Mouse (Mus musculus) G1E-ER4 (cell line): Measurements from ENCODE around the gene Trpv1. TPM values are rescaled to one million over a fixed set of nuclear protein-coding genes. Genes with fewer than 3 reads are reported as not detected.

ENCODE experiments used
- GATA1 ChIP-seq: IDR thresholded peaks from one replicate; pipeline ENCODE4 v1.8.0; 2012; ENCODE audit warnings: low read length, inconsistent platforms
- polyA plus RNA-seq: library from polyadenylated mRNA; stranded (reverse); fragments of >175 nt; gene quantifications from 2 replicates; pipeline ENCODE4 v1.2.3, GENCODE M21; 2012

Trpv1 gene
- polyA plus RNA-seq, 1 experiment: not detected

GRCm38 (mm10) chr11:73283926-73284325 is 49.8 kb downstream of the Trpv1 start:
- no peak for TF ChIP-seq GATA1

DNA sequence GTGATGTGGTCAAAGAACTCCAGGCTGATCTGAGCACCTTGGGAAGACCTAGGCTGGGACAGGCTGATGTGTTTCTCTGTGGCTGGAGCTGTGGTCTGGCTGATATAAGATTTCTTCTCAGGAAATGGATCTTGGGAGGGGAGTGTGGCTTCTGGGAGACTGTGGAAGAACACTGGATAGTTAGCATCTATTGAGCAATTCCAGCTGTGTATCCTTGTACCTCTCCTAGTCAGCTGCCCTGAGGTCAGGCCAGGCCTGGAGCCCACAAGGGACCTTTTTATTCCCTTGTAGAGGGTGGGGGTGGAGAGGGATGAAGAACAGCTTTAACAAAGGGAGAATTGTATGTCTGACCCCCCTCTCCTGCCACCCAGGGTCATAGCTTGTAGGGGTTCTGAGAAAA is 50.3 kb downstream of the Trpv1 start:
- TF ChIP-seq GATA1: no peak

DNA sequence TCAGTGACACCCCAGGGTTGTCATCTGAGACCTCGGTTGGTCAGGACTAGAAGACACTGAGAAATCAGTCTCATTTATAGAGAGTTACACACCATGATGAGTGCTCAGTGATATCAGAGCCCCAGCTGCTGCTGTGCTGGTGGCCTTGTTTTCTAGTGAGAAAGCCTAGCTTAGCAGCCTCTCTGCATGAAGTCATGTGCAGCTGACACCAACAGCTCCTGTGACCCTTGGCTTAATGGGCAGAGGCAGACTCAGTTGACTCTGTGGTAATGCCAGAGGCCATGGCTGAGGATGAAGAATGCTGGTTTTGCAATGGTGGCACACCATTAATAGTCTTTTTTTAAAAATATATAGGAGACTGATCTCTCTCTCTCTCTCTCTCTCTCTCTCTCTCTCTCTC is 55.5 kb downstream of the Trpv1 start:
- TF ChIP-seq GATA1: no peak

GRCm38 (mm10) chr11:73303123-73303522 is 69.0 kb downstream of the Trpv1 start:
- no peak for TF ChIP-seq GATA1

Other genes with a start within 250 kb of the Trpv1 start
- gene P2rx1, start 235.2 kb upstream of the Trpv1 start, polyA plus RNA-seq: 5.8 and 14.4 TPM in 2 replicates
- 3.8 TPM in 2 replicates for gene Camkk1, start 215.3 kb upstream of the Trpv1 start, polyA plus RNA-seq
- gene Ncbp3, start 186.5 kb upstream of the Trpv1 start, polyA plus RNA-seq: 9.1 and 12.0 TPM in 2 replicates
- 0.03 TPM in 2 replicates for gene Itgae, start 143.7 kb upstream of the Trpv1 start, polyA plus RNA-seq
- gene Haspin, start 96.0 kb upstream of the Trpv1 start, polyA plus RNA-seq: 26.0 and 32.8 TPM in 2 replicates
- not detected in 2 replicates for gene P2rx5, start 73.9 kb upstream of the Trpv1 start, polyA plus RNA-seq
- gene Emc6, start 57.3 kb upstream of the Trpv1 start, polyA plus RNA-seq: 271 and 304 TPM in 2 replicates
- 2.9 and 7.4 TPM in 2 replicates for gene Tax1bp3, start 57.2 kb upstream of the Trpv1 start, polyA plus RNA-seq
- gene Ctns, start 35.2 kb upstream of the Trpv1 start, polyA plus RNA-seq: 1.8 and 3.1 TPM in 2 replicates
- gene Shpk, start 34.8 kb upstream of the Trpv1 start, polyA plus RNA-seq: 1.3 TPM in 2 replicates
- not detected in 2 replicates for gene Trpv3, start 33.1 kb downstream of the Trpv1 start, polyA plus RNA-seq
- gene Aspa, start 95.3 kb downstream of the Trpv1 start, polyA plus RNA-seq: not detected in 2 replicates
- not detected in 2 replicates for gene Gm49340, start 95.4 kb downstream of the Trpv1 start, polyA plus RNA-seq
- not detected in 2 replicates for gene Spata22, start 95.4 kb downstream of the Trpv1 start, polyA plus RNA-seq
- gene Olfr20, start 116.5 kb downstream of the Trpv1 start, polyA plus RNA-seq: not detected in 2 replicates
- not detected in 2 replicates for gene Olfr376, start 137.0 kb downstream of the Trpv1 start, polyA plus RNA-seq
- not detected in 2 replicates for gene Olfr1, start 165.3 kb downstream of the Trpv1 start, polyA plus RNA-seq
- not detected in 2 replicates for gene Olfr378, start 194.2 kb downstream of the Trpv1 start, polyA plus RNA-seq
- not detected in 2 replicates for gene Olfr380, start 223.2 kb downstream of the Trpv1 start, polyA plus RNA-seq